Mouse (Mus musculus) erythroblast, embryonic 14.5 days (primary cell): ENCODE results near the gene Gm28729.

Experiments
- GATA1 ChIP-seq: IDR thresholded peaks from 2 replicates; pipeline ENCODE4 v1.6.1; 2012; ENCODE audit warnings: low read length, inconsistent platforms, mixed read lengths
- TAL1 ChIP-seq: IDR thresholded peaks from 3 replicates; pipeline ENCODE4 v1.6.1; 2012; ENCODE audit warnings: low read length, inconsistent platforms, mixed read lengths

- TF ChIP-seq GATA1: no peak
- no peak for TF ChIP-seq TAL1
Measured at GRCm38 (mm10) chr9:96442081-96442480, 83.0 kb downstream of the Gm28729 start.
